Mouse (Mus musculus) kidney, postnatal 25 days (tissue): ENCODE data around the gene Npb.
"Not testable (repeated sequence)": the region's sequence is repeated elsewhere in the genome, so short reads cannot be mapped to it uniquely, and the experiment has no call there.

Experiments
- DNase-seq, 2 experiments: peaks; one replicate each; pipeline ENCODE4 v3.0.0; 2021; ENCODE audit warnings: mixed read lengths in 2 of 2

Npb gene

GRCm38 (mm10) chr11:120608241-120609034 lies at the start of gene Npb:
Npb (plus strand) TSS chr11:120608477.
- DNase-seq: peak in 1 of 2 experiments; percentile 55

- not testable (repeated sequence) for DNase-seq
Observed at GRCm38 (mm10) chr11:120558843-120559242, 49.4 kb upstream of the Npb start.

GRCm38 (mm10) chr11:120560952-120561728 lies 47.1 kb upstream of the Npb start:
- no peak for DNase-seq

GRCm38 (mm10) chr11:120562949-120563348 lies 45.3 kb upstream of the Npb start:
- no peak for DNase-seq

GRCm38 (mm10) chr11:120565114-120565513 lies 43.2 kb upstream of the Npb start:
- no peak for DNase-seq

- DNase-seq: no peak
Observed at GRCm38 (mm10) chr11:120568324-120568723, 40.0 kb upstream of the Npb start.

- no peak for DNase-seq
Observed at GRCm38 (mm10) chr11:120571122-120571521, 37.2 kb upstream of the Npb start.

GRCm38 (mm10) chr11:120571754-120572416 lies 36.4 kb upstream of the Npb start:
- DNase-seq: no peak

GRCm38 (mm10) chr11:120572417-120572751 lies 35.9 kb upstream of the Npb start:
- no peak for DNase-seq

- DNase-seq: peak; percentile 100
Observed at GRCm38 (mm10) chr11:120572752-120573584, 35.3 kb upstream of the Npb start, which contains the start of gene P4hb. P4hb (minus strand) TSS chr11:120573253.

GRCm38 (mm10) chr11:120573585-120574277 lies 34.5 kb upstream of the Npb start:
- no peak for DNase-seq

- DNase-seq: no peak
Observed at GRCm38 (mm10) chr11:120574278-120574600, 34.0 kb upstream of the Npb start.

GRCm38 (mm10) chr11:120575046-120575445 lies 33.2 kb upstream of the Npb start:
- no peak for DNase-seq

GRCm38 (mm10) chr11:120575940-120576339 lies 32.3 kb upstream of the Npb start:
- DNase-seq: no peak

- peak; percentile 76 to 92 for DNase-seq
Observed at GRCm38 (mm10) chr11:120576365-120576981, 31.8 kb upstream of the Npb start.

- DNase-seq: peak; percentile 59 to 82
Observed at GRCm38 (mm10) chr11:120577211-120578023, 30.9 kb upstream of the Npb start.

- DNase-seq: peak; percentile 62 to 82
Observed at GRCm38 (mm10) chr11:120578024-120578693, 30.1 kb upstream of the Npb start.

GRCm38 (mm10) chr11:120578694-120579243 lies 29.5 kb upstream of the Npb start:
- DNase-seq: peak in 1 of 2 experiments; percentile 71

GRCm38 (mm10) chr11:120579316-120580107 lies 28.8 kb upstream of the Npb start:
- peak; percentile 80 to 83 for DNase-seq
